Mouse (Mus musculus) embryonic facial prominence, embryonic 15.5 days (tissue): ENCODE measurements around the gene Ilkap. TPM values are rescaled to one million over a fixed set of nuclear protein-coding genes. Genes with fewer than 3 reads are reported as not detected.
A peak's percentile ranks its signal among the peaks of the same experiment; 100 is the strongest.

Experiments used
- ATAC-seq: fragments of 200-750 bp; cut with Nextera tagmentation; 2 replicates; pipeline ENCODE4 v1.8.0; 2017; ENCODE audit warnings: low read depth, moderate TSS enrichment; ENCODE audit not compliant: insufficient number of reproducible peaks, low FRiP score, low TSS enrichment
- H3K27ac ChIP-seq: fragments of 300-500 bp; sonication (generic); replicated peaks from 2 replicates; pipeline ENCODE4 v1.5.1; 2015; ENCODE audit warnings: mild to moderate bottlenecking, inconsistent platforms
- H3K27me3 ChIP-seq: fragments of 300-500 bp; sonication (generic); 2 replicates; pipeline ENCODE4 v1.6.1; 2015; ENCODE audit warnings: inconsistent platforms
- H3K36me3 ChIP-seq: fragments of 300-500 bp; sonication (generic); 2 replicates; pipeline ENCODE4 v1.6.1; 2015; ENCODE audit warnings: mild to moderate bottlenecking, inconsistent platforms
- H3K4me1 ChIP-seq: fragments of 300-500 bp; sonication (generic); 2 replicates; pipeline ENCODE4 v1.6.1; 2015; ENCODE audit warnings: inconsistent platforms
- H3K4me2 ChIP-seq: fragments of 300-500 bp; sonication (generic); replicated peaks from 2 replicates; pipeline ENCODE4 v1.6.1; 2015; ENCODE audit warnings: mild to moderate bottlenecking, inconsistent platforms
- H3K4me3 ChIP-seq: fragments of 300-500 bp; sonication (generic); replicated peaks from 2 replicates; pipeline ENCODE4 v1.5.1; 2015; ENCODE audit warnings: mild to moderate bottlenecking, inconsistent platforms
- H3K9ac ChIP-seq: fragments of 300-500 bp; sonication (generic); 2 replicates; pipeline ENCODE4 v1.6.1; 2015; ENCODE audit warnings: inconsistent platforms
- H3K9me3 ChIP-seq: fragments of 300-500 bp; sonication (generic); replicated peaks from 2 replicates; pipeline ENCODE4 v1.6.1; 2016; ENCODE audit warnings: inconsistent platforms
- WGBS: fragments of 180-500 bp; shearing (Covaris S2); methylation state at CpG from one replicate; pipeline ENCODE4 v1.1.7; 2015; 5-methylcytosine and 5-hydroxymethylcytosine counted together
- polyA plus RNA-seq: library from polyadenylated mRNA; unstranded; fragments of >200 nt; fragmentation: Nextera tagmentation; extraction: Ambion mirVana; gene quantifications from 2 replicates; pipeline ENCODE4 v1.2.1, GENCODE M21; 2015

Ilkap gene
- polyA plus RNA-seq, 1 experiment from 2014 or later = 148 TPM

DNA sequence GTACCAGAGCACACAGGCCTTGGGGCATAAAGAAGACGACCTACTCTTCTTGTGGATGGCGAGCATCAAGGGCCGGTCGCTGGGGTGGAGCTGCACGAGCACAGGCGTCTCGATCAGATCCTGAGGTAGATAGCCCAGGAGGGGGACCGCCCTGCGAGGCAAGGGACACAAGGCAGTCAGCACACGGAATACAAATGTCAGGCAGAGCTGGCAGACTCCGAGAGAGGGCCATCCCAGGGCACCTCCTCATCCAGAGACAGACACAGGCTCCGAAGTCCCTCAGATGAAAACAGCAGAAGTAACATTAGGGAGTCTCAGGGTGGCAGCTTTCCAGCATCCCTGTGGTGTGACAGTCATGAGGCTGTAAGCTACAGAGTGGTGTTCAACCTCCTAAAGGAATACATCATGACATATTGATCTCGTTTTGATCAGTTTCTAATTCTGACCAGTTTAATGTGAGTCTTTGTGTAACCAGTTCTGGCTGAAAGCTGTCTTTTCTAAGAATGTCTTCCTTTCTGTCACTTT, 37.1 kb upstream of the Ilkap start:
- peaks cover 27% of the 10 kb centered on the region for H3K4me1 ChIP-seq
- ATAC-seq = no peak
- no peaks in the 10 kb centered on the region for H3K27me3 ChIP-seq
- H3K27ac ChIP-seq = peak overlapping the region; percentile 84
- H3K4me3 ChIP-seq = no peak overlapping the region
- 78% methylated on average over 13 of the region's 13 CpGs for WGBS
- peaks cover 32% of the 10 kb centered on the region; the same call in 1 of the 2 replicates for H3K36me3 ChIP-seq
- no peaks in the 10 kb centered on the region for H3K9me3 ChIP-seq
- H3K4me2 ChIP-seq = no peak overlapping the region
- H3K9ac ChIP-seq = no peak overlapping the region

- ATAC-seq = no peak
- Histone ChIP-seq H3K9ac (no peak overlapping the region), H3K9me3 (no peaks in the 10 kb centered on the region), H3K4me2 (no peak overlapping the region), H3K36me3 (peaks cover 30% of the 10 kb centered on the region; the same call in 1 of the 2 replicates), H3K27ac (no peak overlapping the region), H3K4me1 (peaks cover 27% of the 10 kb centered on the region), H3K27me3 (no peaks in the 10 kb centered on the region), H3K4me3 (no peak overlapping the region)
- WGBS = 97% methylated on average over 8 of the region's 8 CpGs
Observed at GRCm38 (mm10) chr1:91434905-91435304, 36.3 kb upstream of the Ilkap start.

GRCm38 (mm10) chr1:91430761-91431160, 32.1 kb upstream of the Ilkap start:
- Histone ChIP-seq H3K4me3 (no peak overlapping the region), H3K4me1 (peaks cover 6% of the 10 kb centered on the region; the same call in 1 of the 2 replicates), H3K4me2 (no peak overlapping the region), H3K27me3 (no peaks in the 10 kb centered on the region), H3K9me3 (no peaks in the 10 kb centered on the region), H3K27ac (no peak overlapping the region), H3K36me3 (peaks cover 28% of the 10 kb centered on the region), H3K9ac (no peak overlapping the region)
- WGBS = 76% methylated on average over 7 of the region's 7 CpGs
- no peak for ATAC-seq

- H3K9ac ChIP-seq = no peak overlapping the region
- peaks cover 28% of the 10 kb centered on the region for H3K36me3 ChIP-seq
- ATAC-seq = no peak
- H3K27me3 ChIP-seq = no peaks in the 10 kb centered on the region
- H3K4me1 ChIP-seq = no peaks in the 10 kb centered on the region
- WGBS = 92% methylated on average over 10 of the region's 10 CpGs
- H3K4me3 ChIP-seq = no peak overlapping the region
- H3K4me2 ChIP-seq = no peak overlapping the region
- no peaks in the 10 kb centered on the region for H3K9me3 ChIP-seq
- no peak overlapping the region for H3K27ac ChIP-seq
Observed at GRCm38 (mm10) chr1:91429212-91429611, 30.6 kb upstream of the Ilkap start.

GRCm38 (mm10) chr1:91428614-91429013, 30.0 kb upstream of the Ilkap start:
- WGBS = 21% methylated on average over 4 of the region's 4 CpGs
- Histone ChIP-seq H3K4me3 (no peak overlapping the region), H3K9ac (no peak overlapping the region), H3K27ac (no peak overlapping the region), H3K4me1 (no peaks in the 10 kb centered on the region), H3K9me3 (no peaks in the 10 kb centered on the region), H3K4me2 (no peak overlapping the region), H3K27me3 (no peaks in the 10 kb centered on the region), H3K36me3 (peaks cover 28% of the 10 kb centered on the region)
- peak; percentile 66; the same call in 1 of the 2 replicates for ATAC-seq

DNA sequence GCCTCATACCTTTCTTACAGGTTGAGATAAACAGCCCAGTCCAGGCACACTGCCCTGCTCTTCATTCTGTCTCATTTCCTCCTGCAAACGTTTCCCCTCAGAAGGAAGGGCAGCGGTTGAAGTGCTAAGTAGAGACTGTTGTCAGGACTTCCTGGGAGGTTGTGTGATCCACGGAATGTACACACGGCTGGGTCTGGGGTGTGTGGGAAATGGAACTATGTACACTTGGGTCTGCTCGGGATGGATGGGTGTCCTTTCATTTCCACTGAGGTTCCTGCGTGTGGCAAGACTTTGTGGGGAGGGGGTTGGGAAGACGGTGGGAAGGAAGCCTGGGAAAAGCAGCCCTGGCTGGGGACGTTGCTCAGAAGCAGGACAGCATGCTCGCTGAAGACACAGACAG, 27.8 kb upstream of the Ilkap start:
- 81% methylated on average over 9 of the region's 9 CpGs for WGBS

GRCm38 (mm10) chr1:91420601-91421065, 22.0 kb upstream of the Ilkap start:
- H3K4me3 ChIP-seq = no peak overlapping the region
- no peak overlapping the region for H3K27ac ChIP-seq
- H3K36me3 ChIP-seq = peaks cover 8% of the 10 kb centered on the region; the same call in 1 of the 2 replicates
- no peak for ATAC-seq
- WGBS = 92% methylated on average over 8 of the region's 8 CpGs
- no peak overlapping the region for H3K4me2 ChIP-seq
- no peak overlapping the region for H3K9ac ChIP-seq
- no peaks in the 10 kb centered on the region for H3K9me3 ChIP-seq
- H3K27me3 ChIP-seq = no peaks in the 10 kb centered on the region
- no peaks in the 10 kb centered on the region for H3K4me1 ChIP-seq

More for the DNA sequence above, 27.8 kb upstream of the Ilkap start:
- H3K4me2 ChIP-seq = no peak overlapping the region
- H3K9ac ChIP-seq = no peak overlapping the region
- H3K27ac ChIP-seq = no peak overlapping the region
- no peak for ATAC-seq
- H3K36me3 ChIP-seq = peaks cover 13% of the 10 kb centered on the region
- no peaks in the 10 kb centered on the region for H3K4me1 ChIP-seq
- H3K9me3 ChIP-seq = no peaks in the 10 kb centered on the region
- no peak overlapping the region for H3K4me3 ChIP-seq
- no peaks in the 10 kb centered on the region for H3K27me3 ChIP-seq

DNA sequence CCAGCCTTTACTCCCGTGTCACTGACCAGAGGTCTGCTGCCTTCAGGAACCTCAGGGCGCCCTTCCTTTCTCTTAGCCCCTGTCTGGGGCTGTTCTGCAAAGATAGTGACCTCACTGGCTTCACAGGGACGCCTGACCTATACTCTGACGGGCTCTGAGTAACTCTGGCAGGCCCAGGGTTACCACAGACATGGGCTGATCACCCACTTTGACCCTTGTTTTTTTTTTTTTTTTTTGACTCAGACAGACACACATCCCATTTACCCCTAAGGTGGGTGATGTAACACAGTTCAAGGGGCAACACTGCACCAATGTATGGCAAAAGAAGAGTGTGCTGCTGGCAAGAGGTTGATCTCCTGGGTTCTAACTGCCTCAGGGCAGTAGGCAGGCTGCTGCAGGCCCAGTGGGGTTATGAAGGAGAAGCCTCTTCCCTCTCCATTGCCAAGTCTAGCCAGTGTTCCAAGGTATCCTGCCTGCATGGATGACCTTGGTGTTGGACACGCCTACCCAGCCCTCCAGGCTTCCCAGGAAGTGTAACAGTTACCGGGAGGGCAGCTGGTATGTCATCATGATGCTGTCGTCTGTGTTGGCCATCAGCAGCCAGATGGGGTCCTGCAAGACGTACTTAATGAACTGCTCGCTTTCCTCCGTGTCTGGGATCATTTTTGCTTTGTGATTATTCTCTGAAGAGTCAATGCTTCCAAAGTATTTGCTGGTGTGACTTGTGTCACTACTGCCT, 21.4 kb upstream of the Ilkap start:
- no peak for ATAC-seq
- Histone ChIP-seq H3K4me3 (no peak overlapping the region), H3K9me3 (no peaks in the 10 kb centered on the region), H3K4me1 (peaks cover 4% of the 10 kb centered on the region; the same call in 1 of the 2 replicates), H3K36me3 (peaks cover 8% of the 10 kb centered on the region; the same call in 1 of the 2 replicates), H3K27ac (no peak overlapping the region), H3K9ac (no peak overlapping the region), H3K4me2 (no peak overlapping the region), H3K27me3 (no peaks in the 10 kb centered on the region)
- WGBS = 64% methylated on average over 10 of the region's 10 CpGs

DNA sequence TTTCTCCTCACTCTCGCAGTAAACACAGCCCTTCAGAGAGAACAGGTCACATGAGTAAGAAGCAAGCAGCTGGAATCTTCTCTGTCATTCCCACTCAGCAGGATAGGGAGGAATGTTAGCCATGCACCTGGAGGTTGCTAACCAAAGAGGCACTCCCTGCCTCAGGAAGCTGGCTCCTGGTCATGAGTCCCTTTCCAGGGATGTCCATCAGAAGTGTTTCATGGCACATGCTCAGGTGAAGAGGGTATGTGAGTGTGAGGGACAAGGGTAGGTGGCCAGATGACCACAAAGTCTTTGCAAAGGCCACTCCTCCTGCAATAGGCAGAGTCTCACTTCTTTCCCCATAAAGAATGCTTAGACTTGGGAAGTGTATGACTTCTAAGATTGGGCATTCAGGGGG, 19.4 kb upstream of the Ilkap start:
- H3K4me3 ChIP-seq = no peak overlapping the region
- no peak for ATAC-seq
- WGBS = 41% methylated on average over 1 of the region's 1 CpGs
- peaks cover 22% of the 10 kb centered on the region for H3K4me1 ChIP-seq
- H3K9ac ChIP-seq = no peak overlapping the region
- peaks cover 8% of the 10 kb centered on the region; the same call in 1 of the 2 replicates for H3K36me3 ChIP-seq
- no peak overlapping the region for H3K27ac ChIP-seq
- no peaks in the 10 kb centered on the region for H3K27me3 ChIP-seq
- H3K9me3 ChIP-seq = no peaks in the 10 kb centered on the region
- H3K4me2 ChIP-seq = no peak overlapping the region

- 74% methylated on average over 5 of the region's 5 CpGs for WGBS
- Histone ChIP-seq H3K9me3 (no peaks in the 10 kb centered on the region), H3K27ac (peak overlapping the region; percentile 92), H3K4me3 (no peak overlapping the region), H3K4me2 (no peak overlapping the region), H3K27me3 (no peaks in the 10 kb centered on the region), H3K4me1 (peaks cover 35% of the 10 kb centered on the region), H3K36me3 (peaks cover 8% of the 10 kb centered on the region; the same call in 1 of the 2 replicates), H3K9ac (no peak overlapping the region)
- ATAC-seq = no peak
Observed at GRCm38 (mm10) chr1:91415311-91415710, 16.7 kb upstream of the Ilkap start.

GRCm38 (mm10) chr1:91414903-91415302, 16.3 kb upstream of the Ilkap start:
- peaks cover 8% of the 10 kb centered on the region; the same call in 1 of the 2 replicates for H3K36me3 ChIP-seq
- H3K9ac ChIP-seq = no peak overlapping the region
- H3K4me1 ChIP-seq = peaks cover 35% of the 10 kb centered on the region
- no peak for ATAC-seq
- peak overlapping the region; percentile 92 for H3K27ac ChIP-seq
- no peaks in the 10 kb centered on the region for H3K27me3 ChIP-seq
- H3K4me2 ChIP-seq = peak overlapping the region; percentile 96; the same call in 1 of the 2 replicates
- H3K4me3 ChIP-seq = no peak overlapping the region
- H3K9me3 ChIP-seq = no peaks in the 10 kb centered on the region
- 50% methylated on average over 4 of the region's 4 CpGs for WGBS
